Mouse (Mus musculus) neural tube, embryonic 11.5 days (tissue): ENCODE measurements at regions not wholly inside any gene's neighbourhood (a gene's known extent, or its start where the extent isn't known, plus 50 kb on each side); places are given as distances from the start of the nearest gene placed in this dataset.
"Not testable (repeated sequence)": the region's sequence is repeated elsewhere in the genome, so short reads cannot be mapped to it uniquely, and the experiment has no call there.

Experiments
- ATAC-seq: fragments of 200-750 bp; cut with Nextera tagmentation; 2 replicates; pipeline ENCODE4 v1.8.0; 2017; ENCODE audit warnings: moderate number of reproducible peaks, mild to moderate bottlenecking, moderate TSS enrichment, moderate library complexity; ENCODE audit not compliant: insufficient read depth, low FRiP score, low TSS enrichment
- DNase-seq: peaks from one replicate; pipeline ENCODE4 v3.0.0-alpha.2; 2015; ENCODE audit warnings: low spot score
- H3K27ac ChIP-seq: fragments of 300-500 bp; sonication (generic); 2 replicates; pipeline ENCODE4 v1.5.1; 2014; ENCODE audit warnings: low read depth, mild to moderate bottlenecking, low read length
- H3K27me3 ChIP-seq: fragments of 300-500 bp; sonication (generic); 2 replicates; pipeline ENCODE4 v1.6.1; 2014; ENCODE audit warnings: mild to moderate bottlenecking, low read length, mixed read lengths; ENCODE audit not compliant: control insufficient read depth, insufficient read depth
- H3K36me3 ChIP-seq: fragments of 300-500 bp; sonication (generic); 2 replicates; pipeline ENCODE4 v1.6.1; 2014; ENCODE audit warnings: mild to moderate bottlenecking, low read length, moderate library complexity, mixed read lengths; ENCODE audit not compliant: control insufficient read depth, insufficient read depth
- H3K4me1 ChIP-seq: fragments of 300-500 bp; sonication (generic); 2 replicates; pipeline ENCODE4 v1.6.1; 2014; ENCODE audit warnings: low read length, mixed read lengths; ENCODE audit not compliant: control insufficient read depth, insufficient read depth
- H3K4me2 ChIP-seq: fragments of 300-500 bp; sonication (generic); 2 replicates; pipeline ENCODE4 v1.6.1; 2014; ENCODE audit warnings: low read depth, mild to moderate bottlenecking, moderate library complexity
- H3K4me3 ChIP-seq: fragments of 300-500 bp; sonication (generic); 2 replicates; pipeline ENCODE4 v1.5.1; 2014; ENCODE audit warnings: low read depth, low read length
- H3K9ac ChIP-seq: fragments of 300-500 bp; sonication (generic); 2 replicates; pipeline ENCODE4 v1.6.1; 2014; ENCODE audit warnings: mild to moderate bottlenecking, low read length
- H3K9me3 ChIP-seq: fragments of 300-500 bp; sonication (generic); 2 replicates; pipeline ENCODE4 v1.6.1; 2016; ENCODE audit warnings: low read length; ENCODE audit not compliant: control insufficient read depth
- WGBS: fragments of 180-500 bp; shearing (Covaris S2); extraction: QIAGEN DNeasy Blood & Tissue Kit; methylation state at CpG from one replicate; pipeline ENCODE4 v1.1.7; 2014; 5-methylcytosine and 5-hydroxymethylcytosine counted together

GRCm38 (mm10) chr7:73688451-73688850 is 51.7 kb upstream of the Fam174b start:
- Histone ChIP-seq H3K4me2 (no peak overlapping the region), H3K9ac (no peak overlapping the region), H3K36me3 (no peaks in the 10 kb centered on the region), H3K27ac (no peak overlapping the region), H3K4me3 (no peak overlapping the region), H3K27me3 (no peaks in the 10 kb centered on the region), H3K4me1 (no peaks in the 10 kb centered on the region), H3K9me3 (no peaks in the 10 kb centered on the region)
- no peak for DNase-seq
- 91% methylated on average over 7 of the region's 7 CpGs for whole genome bisulfite sequencing
- ATAC-seq: no peak

GRCm38 (mm10) chr7:73686245-73686644 is 53.9 kb upstream of the Fam174b start:
- not testable (repeated sequence) for ATAC-seq, H3K4me3 ChIP-seq, H3K36me3 ChIP-seq, H3K4me2 ChIP-seq, H3K27ac ChIP-seq, DNase-seq, H3K4me1 ChIP-seq, H3K9ac ChIP-seq, H3K9me3 ChIP-seq, H3K27me3 ChIP-seq
- WGBS: 92% methylated on average over 15 of the region's 17 CpGs

GRCm38 (mm10) chr7:73682756-73683155 is 57.3 kb upstream of the Fam174b start:
- DNase-seq: no peak
- H3K27me3 ChIP-seq: no peaks in the 10 kb centered on the region
- 0 out of 2 replicates have a peak, but pooled peaks cover 2% of the 10 kb centered on the region for H3K4me1 ChIP-seq
- no peak for ATAC-seq
- no peak overlapping the region for H3K9ac ChIP-seq
- H3K4me2 ChIP-seq: no peak overlapping the region
- no peak overlapping the region for H3K27ac ChIP-seq
- H3K9me3 ChIP-seq: no peaks in the 10 kb centered on the region
- no peak overlapping the region for H3K4me3 ChIP-seq
- WGBS: 69% methylated on average over 5 of the region's 5 CpGs
- H3K36me3 ChIP-seq: no peaks in the 10 kb centered on the region

GRCm38 (mm10) chr7:73670598-73670997 is 69.5 kb upstream of the Fam174b start:
- ATAC-seq (no peak), DNase-seq (no peak)
- H3K4me3 ChIP-seq: no peak overlapping the region
- no peak overlapping the region for H3K9ac ChIP-seq
- H3K27ac ChIP-seq: no peak overlapping the region
- WGBS: 63% methylated on average over 4 of the region's 4 CpGs
- no peaks in the 10 kb centered on the region for H3K36me3 ChIP-seq
- H3K9me3 ChIP-seq: no peaks in the 10 kb centered on the region
- H3K27me3 ChIP-seq: no peaks in the 10 kb centered on the region
- no peak overlapping the region for H3K4me2 ChIP-seq
- H3K4me1 ChIP-seq: no peaks in the 10 kb centered on the region

- Histone ChIP-seq H3K4me1 (no peaks in the 10 kb centered on the region), H3K27me3 (no peaks in the 10 kb centered on the region), H3K4me3 (no peak overlapping the region), H3K36me3 (no peaks in the 10 kb centered on the region), H3K9me3 (no peaks in the 10 kb centered on the region), H3K4me2 (no peak overlapping the region), H3K9ac (no peak overlapping the region), H3K27ac (no peak overlapping the region)
- no peak for ATAC-seq
- 78% methylated on average over 2 of the region's 2 CpGs for WGBS
- no peak for DNase-seq
Observed at GRCm38 (mm10) chr7:73668791-73669190, 71.3 kb upstream of the Fam174b start.

- DNase-seq (no peak), ATAC-seq (no peak)
- WGBS: 76% methylated on average over 14 of the region's 14 CpGs
- no peak overlapping the region for H3K27ac ChIP-seq
- no peaks in the 10 kb centered on the region for H3K27me3 ChIP-seq
- H3K9ac ChIP-seq: no peak overlapping the region
- H3K36me3 ChIP-seq: no peaks in the 10 kb centered on the region
- H3K4me3 ChIP-seq: no peak overlapping the region
- no peaks in the 10 kb centered on the region for H3K9me3 ChIP-seq
- no peaks in the 10 kb centered on the region for H3K4me1 ChIP-seq
- no peak overlapping the region for H3K4me2 ChIP-seq
Observed at GRCm38 (mm10) chr7:73666921-73667675, 73.0 kb upstream of the Fam174b start.

GRCm38 (mm10) chr7:73664962-73665361 is 75.1 kb upstream of the Fam174b start:
- no peak overlapping the region for H3K4me3 ChIP-seq
- no peaks in the 10 kb centered on the region for H3K9me3 ChIP-seq
- ATAC-seq: no peak
- H3K27me3 ChIP-seq: no peaks in the 10 kb centered on the region
- no peak overlapping the region for H3K4me2 ChIP-seq
- H3K36me3 ChIP-seq: no peaks in the 10 kb centered on the region
- H3K9ac ChIP-seq: no peak overlapping the region
- 70% methylated on average over 6 of the region's 6 CpGs for WGBS
- no peaks in the 10 kb centered on the region for H3K4me1 ChIP-seq
- no peak overlapping the region for H3K27ac ChIP-seq
- DNase-seq: no peak

GRCm38 (mm10) chr7:73662536-73662935 is 77.6 kb upstream of the Fam174b start:
- no peak for DNase-seq

GRCm38 (mm10) chr7:73661901-73662300 is 78.2 kb upstream of the Fam174b start:
- WGBS: 87% methylated on average over 3 of the region's 3 CpGs
- DNase-seq: no peak
- no peak for ATAC-seq

More at GRCm38 (mm10) chr7:73662536-73662935, 77.6 kb upstream of the Fam174b start:
- no peak overlapping the region for H3K9ac ChIP-seq
- H3K9me3 ChIP-seq: no peaks in the 10 kb centered on the region
- H3K4me2 ChIP-seq: no peak overlapping the region
- no peaks in the 10 kb centered on the region for H3K27me3 ChIP-seq
- no peaks in the 10 kb centered on the region for H3K36me3 ChIP-seq
- no peak for ATAC-seq
- H3K27ac ChIP-seq: no peak overlapping the region
- WGBS: 74% methylated on average over 9 of the region's 9 CpGs
- H3K4me3 ChIP-seq: no peak overlapping the region
- H3K4me1 ChIP-seq: no peaks in the 10 kb centered on the region

More at GRCm38 (mm10) chr7:73661901-73662300, 78.2 kb upstream of the Fam174b start:
- H3K4me1 ChIP-seq: no peaks in the 10 kb centered on the region
- no peak overlapping the region for H3K4me2 ChIP-seq
- H3K9ac ChIP-seq: no peak overlapping the region
- H3K27ac ChIP-seq: no peak overlapping the region
- no peaks in the 10 kb centered on the region for H3K27me3 ChIP-seq
- H3K36me3 ChIP-seq: no peaks in the 10 kb centered on the region
- H3K9me3 ChIP-seq: no peaks in the 10 kb centered on the region
- H3K4me3 ChIP-seq: no peak overlapping the region
